Mouse (Mus musculus): ENCODE results near the gene Tmem186.

DNA sequence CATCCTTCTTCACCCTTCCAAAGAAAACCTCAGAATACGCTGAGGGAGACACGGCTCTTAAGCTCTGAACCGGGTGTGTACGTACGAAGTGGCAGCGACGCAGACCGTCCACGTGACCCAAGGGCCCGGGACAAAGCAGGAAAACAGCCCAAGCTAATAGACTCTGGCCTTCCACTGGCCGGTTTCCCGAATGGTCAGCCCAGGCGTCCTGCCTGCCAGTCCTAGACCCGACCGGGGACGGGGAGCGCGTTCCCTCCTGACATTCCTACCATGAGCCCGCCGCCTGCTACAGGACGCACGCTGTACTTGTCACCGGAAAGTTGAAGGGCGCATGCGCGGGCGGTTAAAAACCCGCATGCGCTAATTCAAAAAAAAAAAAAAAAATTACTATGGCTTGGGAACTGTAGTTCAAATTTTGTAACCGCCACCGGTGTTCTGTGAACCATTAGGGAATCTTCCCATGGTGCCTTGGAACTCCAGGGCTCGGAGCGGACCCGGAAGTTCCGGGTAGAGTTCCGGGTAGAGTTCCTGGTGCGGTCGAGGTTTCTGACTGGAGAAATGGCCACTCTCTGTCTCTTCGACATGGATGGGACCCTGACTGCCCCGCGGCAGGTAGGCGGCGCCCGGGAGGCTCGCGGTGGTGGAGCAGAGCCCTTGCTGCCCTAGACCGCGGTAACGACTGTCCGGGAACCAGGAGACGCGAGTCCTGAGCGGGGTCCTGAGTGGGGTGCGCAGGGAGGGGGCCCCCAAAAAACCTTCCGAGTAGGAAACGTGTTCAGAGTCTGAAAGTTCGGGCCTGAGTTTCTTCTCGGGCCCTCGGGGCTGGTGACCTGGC, at the start of gene Tmem186, which contains the start of gene Pmm2:
- TF ChIP-seq CTCF (IDR thresholded peaks at IDR 0.05; ENCODE audit: low read depth, low read length) (no peak), POLR2A (IDR thresholded peaks at IDR 0.05; ENCODE audit: extremely low read depth, insufficient read depth, low read length) (peak; percentile 44; the same call in 1 of the 2 replicates)

Measured in liver, adult 2 months (tissue).